ENCODE assay signal across 22 mouse cellular contexts in genomic region chr10:26358798-26359197, GRCm38 (mm10). TPM values are rescaled to one million over a fixed set of nuclear protein-coding genes. Genes with fewer than 3 reads are reported as not detected.
DNase-seq lines count a peak whose midpoint lies in the region; ATAC-seq and TF ChIP-seq lines count a peak whose summit lies in the region.
"Had no signal": no experiment of that assay in that cellular context is flagged by ENCODE, and none has a peak within 500 bp of the region (broad histone marks: within the 10 kb centered on the region; RNA-seq: fewer than 3 reads in every experiment).

No protein-coding gene starts in this region.

- no peak for DNase-seq in heart, postnatal 10 days
- peak; percentile 58 for DNase-seq in thymus, adult 2 months
- peak; percentile 49 for DNase-seq in thymus, postnatal 4 days
- no peak for DNase-seq in midbrain, embryonic 14.5 days
- DNase-seq in adrenal gland, adult 2 months = no peak
- DNase-seq: cerebellum, adult 2 months; gastrocnemius, postnatal 36 days; kidney, postnatal 4 days; liver, embryonic 13.5 days; lung, embryonic 14.5 days; lung, postnatal 36 days had no signal

- 58% methylated on average over 6 of the region's 6 CpGs for WGBS in heart, embryonic 16.5 days
- 9% methylated on average over 6 of the region's 6 CpGs for WGBS in thymus, adult 2 months
- WGBS in midbrain, embryonic 14.5 days = 94% methylated on average over 6 of the region's 6 CpGs
- WGBS in forebrain, embryonic 16.5 days = 92% methylated on average over 6 of the region's 6 CpGs

- no peaks in the 10 kb centered on the region for H3K9me3 ChIP-seq in heart, embryonic 16.5 days (replicated peaks; ENCODE audit: control insufficient read depth, low read length)
- H3K9me3 ChIP-seq in midbrain, embryonic 14.5 days (ENCODE audit: control insufficient read depth, low read length) = no peaks in the 10 kb centered on the region
- no peaks in the 10 kb centered on the region for H3K9me3 ChIP-seq in forebrain, embryonic 16.5 days (ENCODE audit: control insufficient read depth, low read length)
- H3K9me3 ChIP-seq: forebrain, embryonic 15.5 days; hindbrain, embryonic 15.5 days; liver, embryonic 13.5 days had no signal

- H3K9ac ChIP-seq in heart, embryonic 16.5 days (ENCODE audit: low read length) = no peak overlapping the region
- H3K9ac ChIP-seq in midbrain, embryonic 14.5 days (replicated peaks; ENCODE audit: low read length) = no peak overlapping the region
- H3K9ac ChIP-seq in forebrain, embryonic 16.5 days (replicated peaks; ENCODE audit: low read depth, low read length) = no peak overlapping the region
- H3K9ac ChIP-seq: forebrain, embryonic 15.5 days; hindbrain, embryonic 15.5 days; liver, embryonic 13.5 days; lung, embryonic 14.5 days; neural tube, embryonic 15.5 days had no signal

- intact Hi-C loops in heart, postnatal 10 days (cut with DNase I) = no loop called here

- TF ChIP-seq CTCF in embryonic fibroblast, embryonic 13.5 days (IDR thresholded peaks at IDR 0.05; ENCODE audit: borderline replicate concordance, insufficient read depth, low read length) = no peak
- TF ChIP-seq CTCF in thymus, adult 2 months (IDR thresholded peaks at IDR 0.05; ENCODE audit: borderline replicate concordance, control insufficient read depth, extremely low read depth, insufficient read depth, low read length, poor library complexity) = no peak

- no peaks in the 10 kb centered on the region for H3K27me3 ChIP-seq in heart, embryonic 16.5 days (ENCODE audit: control insufficient read depth, insufficient read depth, low read length)
- H3K27me3 ChIP-seq in thymus, adult 2 months (ENCODE audit: control insufficient read depth, insufficient read depth, low read length) = no peaks in the 10 kb centered on the region
- H3K27me3 ChIP-seq in midbrain, embryonic 14.5 days (ENCODE audit: control insufficient read depth, insufficient read depth, low read length) = no peaks in the 10 kb centered on the region
- no peaks in the 10 kb centered on the region for H3K27me3 ChIP-seq in forebrain, embryonic 16.5 days (replicated peaks; ENCODE audit: control insufficient read depth, insufficient read depth, low read length)
- H3K27me3 ChIP-seq: forebrain, embryonic 15.5 days; hindbrain, embryonic 15.5 days; liver, embryonic 13.5 days; megakaryocyte, embryonic 14.5 days; neural tube, embryonic 15.5 days had no signal

- no peak overlapping the region for H3K4me3 ChIP-seq in heart, embryonic 16.5 days (ENCODE audit: low read length)
- H3K4me3 ChIP-seq in embryonic fibroblast, embryonic 13.5 days (ENCODE audit: insufficient read depth, low read length) = no peak overlapping the region
- H3K4me3 ChIP-seq in thymus, adult 2 months (ENCODE audit: control insufficient read depth, insufficient read depth, low read length) = no peak overlapping the region
- H3K4me3 ChIP-seq in midbrain, embryonic 14.5 days (replicated peaks; ENCODE audit: low read depth, low read length) = no peak overlapping the region
- no peak overlapping the region for H3K4me3 ChIP-seq in forebrain, embryonic 16.5 days (replicated peaks; ENCODE audit: low read length)
- H3K4me3 ChIP-seq: forebrain, embryonic 15.5 days; hindbrain, embryonic 15.5 days; left cerebral cortex, adult 2 months; liver, embryonic 13.5 days; megakaryocyte, embryonic 14.5 days; myocyte; neural tube, embryonic 15.5 days had no signal

- TF ChIP-seq POLR2A in embryonic fibroblast, embryonic 13.5 days (IDR thresholded peaks at IDR 0.05; ENCODE audit: low read depth, low read length) = no peak
- no peak for TF ChIP-seq POLR2A in thymus, adult 2 months (IDR thresholded peaks at IDR 0.05; ENCODE audit: control insufficient read depth, extremely low read depth, insufficient read depth, low read length, poor library complexity)

- H3K36me3 ChIP-seq in heart, embryonic 16.5 days (ENCODE audit: control insufficient read depth, insufficient read depth) = 0 out of 2 replicates have a peak, but pooled peaks cover 2% of the 10 kb centered on the region
- H3K36me3 ChIP-seq in thymus, adult 2 months (ENCODE audit: control insufficient read depth, insufficient read depth, low read length) = no peaks in the 10 kb centered on the region
- 0 out of 2 replicates have a peak, but pooled peaks cover 2% of the 10 kb centered on the region for H3K36me3 ChIP-seq in midbrain, embryonic 14.5 days (ENCODE audit: control insufficient read depth, insufficient read depth, low read length)
- no peaks in the 10 kb centered on the region for H3K36me3 ChIP-seq in forebrain, embryonic 16.5 days (ENCODE audit: control insufficient read depth, insufficient read depth)
- H3K36me3 ChIP-seq: forebrain, embryonic 15.5 days; hindbrain, embryonic 15.5 days had no signal

- no peak overlapping the region for H3K27ac ChIP-seq in heart, embryonic 16.5 days (ENCODE audit: low read length)
- H3K27ac ChIP-seq in embryonic fibroblast, embryonic 13.5 days (ENCODE audit: insufficient read depth, low read length) = peak overlapping the region; percentile 17; the same call in 1 of the 2 replicates
- H3K27ac ChIP-seq in thymus, adult 2 months (ENCODE audit: control insufficient read depth, insufficient read depth, low read length) = peak overlapping the region; percentile 81
- H3K27ac ChIP-seq in midbrain, embryonic 14.5 days (replicated peaks; ENCODE audit: low read depth, low read length) = no peak overlapping the region
- no peak overlapping the region for H3K27ac ChIP-seq in forebrain, embryonic 16.5 days (ENCODE audit: low read length)
- H3K27ac ChIP-seq: forebrain, embryonic 15.5 days; hindbrain, embryonic 15.5 days; left cerebral cortex, adult 2 months; liver, embryonic 13.5 days; neural tube, embryonic 15.5 days had no signal

- peak; percentile 61; the same call in 1 of the 2 replicates for ATAC-seq in heart, embryonic 16.5 days (replicated peaks; ENCODE audit: extremely low read depth, insufficient read depth, low FRiP score)
- ATAC-seq in midbrain, embryonic 14.5 days (ENCODE audit: low FRiP score, low TSS enrichment) = no peak
- no peak for ATAC-seq in forebrain, embryonic 16.5 days
- ATAC-seq: forebrain, embryonic 15.5 days; intestine, embryonic 16.5 days; midbrain, embryonic 16.5 days had no signal

- H3K4me2 ChIP-seq in heart, embryonic 16.5 days (ENCODE audit: low read depth, low read length) = no peak overlapping the region
- no peak overlapping the region for H3K4me2 ChIP-seq in midbrain, embryonic 14.5 days (ENCODE audit: low read length)
- H3K4me2 ChIP-seq in forebrain, embryonic 16.5 days (ENCODE audit: low read length) = no peak overlapping the region
- H3K4me2 ChIP-seq: forebrain, embryonic 15.5 days; hindbrain, embryonic 15.5 days; liver, embryonic 13.5 days; lung, embryonic 14.5 days; neural tube, embryonic 15.5 days had no signal

- peaks cover 7% of the 10 kb centered on the region for H3K4me1 ChIP-seq in heart, embryonic 16.5 days (ENCODE audit: control insufficient read depth, insufficient read depth, low read length)
- H3K4me1 ChIP-seq in embryonic fibroblast, embryonic 13.5 days (ENCODE audit: control insufficient read depth, insufficient read depth, low read length) = peaks cover 5% of the 10 kb centered on the region
- peaks cover 20% of the 10 kb centered on the region for H3K4me1 ChIP-seq in thymus, adult 2 months (replicated peaks; ENCODE audit: control insufficient read depth, insufficient read depth, low read length)
- H3K4me1 ChIP-seq in midbrain, embryonic 14.5 days (ENCODE audit: control insufficient read depth, insufficient read depth, low read length) = peaks cover 5% of the 10 kb centered on the region; the same call in 1 of the 2 replicates
- peaks cover 4% of the 10 kb centered on the region for H3K4me1 ChIP-seq in forebrain, embryonic 16.5 days (replicated peaks; ENCODE audit: control insufficient read depth, insufficient read depth, low read length)

RNA-seq across cellular contexts. Expression of gene L3mbtl3, which starts 17.0 kb away (rescaled TPM):
- polyA plus RNA-seq in heart, embryonic 16.5 days (2015; fragmentation: Nextera tagmentation; extraction: Ambion mirVana) = 7.5 TPM in 2 replicates
- 10 to 100 TPM; 11.1 to 13.4 TPM for total RNA-seq in heart, postnatal 10 days (2021)
- polyA plus RNA-seq in embryonic fibroblast, embryonic 13.5 days (2011; ENCODE audit: insufficient read length, low read depth, missing spikeins) = 17.6 and 22.1 TPM in 2 replicates
- 12.3 and 13.8 TPM in 2 replicates for polyA plus RNA-seq in thymus, adult 2 months (2012; rRNA removed)
- 29.3 and 35.3 TPM in 2 replicates for polyA plus RNA-seq in midbrain, embryonic 14.5 days (2014; fragmentation: Nextera tagmentation; extraction: Ambion mirVana)
- 28.0 and 28.5 TPM in 2 replicates for polyA plus RNA-seq in forebrain, embryonic 16.5 days (2015; fragmentation: Nextera tagmentation; extraction: Ambion mirVana)
- total RNA-seq in adrenal gland, adult 2 months (2021) = 10 to 100 TPM in 1 of 2 experiments, 1 to 10 TPM in 1; 9.2 to 15.8 TPM
- polyA plus RNA-seq in adrenal gland, adult 2 months (2012; rRNA removed) = 7.8 and 8.3 TPM in 2 replicates

Comparison
In these comparisons a context has a peak if more than half of its experiments do, and no peak if none do; other contexts are left out.
1. H3K27ac ChIP-seq: peak in embryonic fibroblast, embryonic 13.5 days (single experiment) and thymus, adult 2 months (single experiment); none in heart, embryonic 16.5 days (single experiment), midbrain, embryonic 14.5 days (single experiment) and forebrain, embryonic 16.5 days (single experiment).
2. DNase-seq: peak in thymus, adult 2 months (single experiment) and thymus, postnatal 4 days (single experiment); none in heart, postnatal 10 days (0 of 2), midbrain, embryonic 14.5 days (single experiment) and adrenal gland, adult 2 months (single experiment).